Mouse (Mus musculus): ENCODE data around the gene Tlr9.

The Tlr9 gene

DNA sequence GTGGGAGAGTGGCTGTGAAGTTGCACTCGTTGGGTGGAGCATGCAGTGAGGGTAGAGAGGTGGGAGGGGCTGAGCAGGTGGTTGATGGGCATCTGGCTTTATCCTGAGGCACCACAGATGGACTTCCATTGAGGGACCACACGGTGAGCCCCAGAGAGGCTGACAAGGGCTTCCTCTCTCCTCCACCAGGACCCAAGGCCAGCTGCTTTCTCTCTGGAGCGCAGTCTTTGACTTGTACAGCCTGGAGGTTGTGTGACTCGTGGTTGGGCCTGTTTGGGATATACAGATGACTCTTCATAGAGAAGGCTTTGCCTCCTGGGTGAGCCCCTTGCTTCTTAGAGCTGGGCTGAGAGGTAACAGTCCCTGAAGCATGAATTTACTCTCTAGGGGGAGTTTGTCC, 46.0 kb downstream of the Tlr9 start:
- no peak for DNase-seq (ENCODE audit: low read depth)

GRCm38 (mm10) chr9:106269076-106269788, 46.8 kb downstream of the Tlr9 start:
- DNase-seq (ENCODE audit: low read depth) = no peak

GRCm38 (mm10) chr9:106269879-106270278, 47.5 kb downstream of the Tlr9 start:
- DNase-seq (ENCODE audit: low read depth) = no peak

- no peak for DNase-seq (ENCODE audit: low read depth)
These were observed 48.3 kb downstream of the Tlr9 start for GRCm38 (mm10) chr9:106270656-106271055.

DNA sequence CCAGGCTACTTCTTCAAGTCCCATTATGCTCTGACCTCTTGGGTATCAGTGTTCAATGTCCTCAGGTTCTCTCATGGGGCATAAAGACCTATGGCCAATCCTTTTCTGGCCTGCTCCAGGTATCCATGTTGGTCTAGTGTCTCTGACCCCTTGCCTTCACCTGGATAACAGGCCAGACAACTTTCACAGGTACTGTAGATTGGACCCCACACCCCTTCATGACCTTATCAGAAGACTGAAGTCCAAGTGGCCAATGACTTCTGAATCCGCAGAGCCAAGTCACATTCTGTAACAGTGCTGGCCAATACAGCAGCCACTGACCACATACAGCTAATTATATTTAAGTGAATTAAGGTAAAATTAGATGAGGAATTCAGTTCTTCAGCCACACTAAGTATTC, 49.9 kb downstream of the Tlr9 start:
- DNase-seq (ENCODE audit: low read depth) = no peak

DNA sequence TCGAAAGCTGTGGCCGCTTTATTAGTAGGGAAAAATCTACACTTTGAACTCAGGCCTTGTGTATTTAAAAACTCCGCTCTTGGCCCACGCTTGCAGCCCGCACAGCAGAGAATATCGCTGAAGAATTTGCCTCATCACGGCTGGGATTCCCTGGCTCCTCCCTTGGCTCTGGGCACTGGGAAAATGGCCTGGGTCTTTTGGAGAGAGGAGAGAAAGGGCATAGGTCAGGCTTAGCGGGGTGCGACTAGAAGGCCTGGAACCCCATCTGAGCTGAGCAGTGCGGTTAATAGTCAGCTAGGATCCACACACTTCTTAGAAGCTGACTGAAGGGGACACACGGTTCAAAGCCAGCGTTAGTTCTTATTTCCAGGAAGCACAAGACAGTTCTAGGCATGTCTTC, 50.9 kb downstream of the Tlr9 start:
- no peak for DNase-seq (ENCODE audit: low read depth)

DNA sequence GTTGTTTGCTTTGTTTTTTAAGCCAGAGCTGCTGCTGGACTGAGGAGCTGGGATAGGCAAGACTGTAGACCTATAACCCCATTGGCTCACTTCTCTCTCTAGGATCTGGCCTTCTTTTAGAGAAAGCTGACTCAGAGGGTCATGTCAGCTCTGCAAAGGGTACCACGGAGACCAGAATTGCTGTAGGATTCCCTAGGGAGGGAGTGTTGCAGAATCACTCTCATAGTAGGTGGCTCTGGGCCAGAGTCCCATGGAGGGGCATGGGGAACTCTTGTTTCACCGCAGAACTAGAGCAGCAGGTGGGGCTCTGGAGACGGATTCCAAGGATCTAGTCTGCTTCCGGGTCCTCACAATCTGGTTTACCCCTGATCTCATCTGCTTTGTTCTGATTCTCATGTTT, 51.4 kb downstream of the Tlr9 start:
- no peak for DNase-seq (ENCODE audit: low read depth)

GRCm38 (mm10) chr9:106274652-106275180, 52.3 kb downstream of the Tlr9 start:
- DNase-seq (ENCODE audit: low read depth) = no peak

GRCm38 (mm10) chr9:106275806-106276205, 53.4 kb downstream of the Tlr9 start:
- no peak for DNase-seq (ENCODE audit: low read depth)

Data from c-Kit-positive CD71-positive TER-119-negative erythroid progenitor cells, embryonic 14.5 days (primary cell).